Mouse (Mus musculus) liver, adult 2 months (tissue): ENCODE results near the gene Mark2.

Experiments used
- CTCF ChIP-seq: fragments of 200-500 bp; IDR thresholded peaks from 2 replicates; pipeline ENCODE4 v1.5.1; 2011; ENCODE audit warnings: low read depth, low read length, control low read depth
- POLR2A ChIP-seq: fragments of 200-500 bp; IDR thresholded peaks from 2 replicates; pipeline ENCODE4 v1.6.1; 2011; ENCODE audit warnings: low read length, control low read depth; ENCODE audit not compliant: insufficient read depth; ENCODE audit errors: extremely low read depth

GRCm38 (mm10) chr19:7261476-7261875 lies 80.2 kb downstream of the Mark2 start:
- TF ChIP-seq POLR2A (no peak), CTCF (no peak)
